Mouse (Mus musculus) lung, embryonic 14.5 days (tissue): ENCODE data around the gene Zfp808. TPM values are rescaled to one million over a fixed set of nuclear protein-coding genes. Genes with fewer than 3 reads are reported as not detected.
"Not testable (repeated sequence)": the region's sequence is repeated elsewhere in the genome, so short reads cannot be mapped to it uniquely, and the experiment has no call there.

Experiments
- ATAC-seq: fragments of 200-750 bp; cut with Nextera tagmentation; 2 replicates; pipeline ENCODE4 v1.8.0; 2017; ENCODE audit warnings: mild to moderate bottlenecking, moderate TSS enrichment, moderate library complexity; ENCODE audit not compliant: insufficient read depth
- DNase-seq: peaks from one replicate; pipeline ENCODE4 v3.0.0-alpha.2; 2015
- H3K27ac ChIP-seq: fragments of 300-500 bp; sonication (generic); 2 replicates; pipeline ENCODE4 v1.5.1; 2014; ENCODE audit warnings: low read depth, mild to moderate bottlenecking, moderate library complexity
- H3K27me3 ChIP-seq: fragments of 300-500 bp; sonication (generic); 2 replicates; pipeline ENCODE4 v1.6.1; 2014; ENCODE audit warnings: low read length, control low read depth; ENCODE audit not compliant: insufficient read depth
- H3K36me3 ChIP-seq: fragments of 300-500 bp; sonication (generic); 2 replicates; pipeline ENCODE4 v1.6.1; 2014; ENCODE audit warnings: control low read depth; ENCODE audit not compliant: insufficient read depth
- H3K4me1 ChIP-seq: fragments of 300-500 bp; sonication (generic); 2 replicates; pipeline ENCODE4 v1.6.1; 2014; ENCODE audit warnings: antibody characterized with exemption, control low read depth; ENCODE audit not compliant: insufficient read depth
- H3K4me2 ChIP-seq: fragments of 300-500 bp; sonication (generic); 2 replicates; pipeline ENCODE4 v1.6.1; 2014; ENCODE audit warnings: mild to moderate bottlenecking
- H3K4me3 ChIP-seq: fragments of 300-500 bp; sonication (generic); 2 replicates; pipeline ENCODE4 v1.5.1; 2014; ENCODE audit warnings: low read depth, low read length
- H3K9ac ChIP-seq: fragments of 300-500 bp; sonication (generic); 2 replicates; pipeline ENCODE4 v1.6.1; 2014
- H3K9me3 ChIP-seq: fragments of 300-500 bp; sonication (generic); 2 replicates; pipeline ENCODE4 v1.6.1; 2016; ENCODE audit warnings: low read depth, low read length, control low read depth
- CTCF ChIP-seq: IDR thresholded peaks from 2 replicates; pipeline ENCODE4 v1.5.1; 2016; ENCODE audit warnings: antibody characterized with exemption, low read depth
- WGBS: fragments of 180-500 bp; shearing (Covaris S2); extraction: QIAGEN DNeasy Blood & Tissue Kit; methylation state at CpG from one replicate; pipeline ENCODE4 v1.1.7; 2014; 5-methylcytosine and 5-hydroxymethylcytosine counted together
- polyA plus RNA-seq: library from polyadenylated mRNA; unstranded; fragments of >200 nt; fragmentation: Nextera tagmentation; extraction: Ambion mirVana; gene quantifications from 2 replicates; pipeline ENCODE4 v1.2.1, GENCODE M21; 2014

Zfp808 gene
- polyA plus RNA-seq, 1 experiment from 2014 or later: 14.7 TPM

DNA sequence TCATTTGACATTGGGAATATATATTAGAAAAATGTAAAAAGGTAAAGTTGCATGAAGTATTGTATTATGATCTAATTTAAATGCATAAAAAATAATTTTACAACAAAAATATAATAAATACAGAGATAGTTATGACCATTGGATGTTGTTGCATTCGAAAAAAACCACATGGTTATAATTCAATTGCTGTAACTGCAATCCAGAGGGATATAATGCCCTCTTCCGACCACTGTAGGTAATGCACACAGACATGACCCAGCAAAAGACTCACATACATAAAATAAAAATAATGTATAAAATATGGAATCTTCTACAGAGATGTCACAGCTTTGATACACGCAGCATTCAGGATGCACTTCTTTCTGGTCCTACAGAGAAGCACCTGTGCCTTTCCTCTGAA lies 115.6 kb downstream of the Zfp808 start:
- Histone ChIP-seq H3K4me2 (no peak overlapping the region), H3K4me1 (no peaks in the 10 kb centered on the region), H3K9me3 (no peaks in the 10 kb centered on the region), H3K27ac (no peak overlapping the region), H3K36me3 (no peaks in the 10 kb centered on the region), H3K9ac (no peak overlapping the region), H3K27me3 (no peaks in the 10 kb centered on the region), H3K4me3 (no peak overlapping the region)
- ATAC-seq: no peak
- no peak for TF ChIP-seq CTCF
- DNase-seq: no peak
- 50% methylated on average over 3 of the region's 3 CpGs for WGBS

DNA sequence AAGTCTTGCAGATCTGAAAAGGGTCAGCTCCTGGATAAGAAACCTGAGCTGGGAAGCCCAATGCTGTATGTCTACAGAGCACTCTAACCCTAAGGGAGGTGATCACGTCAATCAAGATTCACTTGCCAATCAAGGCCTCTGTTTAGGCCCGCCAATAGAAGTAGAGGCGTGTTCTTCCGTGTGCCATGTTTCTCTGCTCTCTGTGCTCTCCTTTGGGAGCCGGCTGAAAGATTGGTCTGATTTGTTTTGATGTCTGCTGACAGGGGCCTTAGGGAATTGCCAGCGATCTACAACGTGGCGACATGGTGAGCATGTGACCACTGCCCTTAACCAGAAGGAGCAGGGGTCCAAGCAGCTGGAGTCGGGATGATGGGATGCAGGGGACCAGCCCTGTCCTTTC lies 125.5 kb downstream of the Zfp808 start:
- H3K4me2 ChIP-seq, H3K36me3 ChIP-seq, H3K4me1 ChIP-seq, H3K27me3 ChIP-seq, DNase-seq, ATAC-seq, H3K27ac ChIP-seq, H3K9me3 ChIP-seq, H3K4me3 ChIP-seq, H3K9ac ChIP-seq: not testable (repeated sequence)
- 88% methylated on average over 9 of the region's 9 CpGs for WGBS

DNA sequence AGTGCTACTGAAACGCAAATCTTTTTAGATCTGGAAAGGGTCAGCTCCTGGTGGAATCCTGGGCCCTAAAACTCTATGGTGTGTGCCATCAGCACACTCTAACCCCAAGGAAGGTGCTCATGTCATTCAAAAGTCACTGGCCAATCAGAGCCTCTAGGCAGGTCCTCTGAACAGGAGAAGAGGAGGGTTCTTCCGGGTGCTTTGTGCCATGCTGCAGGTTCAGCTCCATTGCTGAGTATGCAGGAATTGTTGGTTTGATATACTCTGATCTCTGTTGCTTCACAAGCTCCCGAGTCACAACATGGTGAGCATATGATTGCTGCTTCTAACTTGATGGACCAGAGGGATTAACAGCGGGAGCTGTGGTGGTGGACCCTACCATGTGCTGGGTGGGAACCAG lies 133.7 kb downstream of the Zfp808 start:
- Histone ChIP-seq H3K4me2 (no peak overlapping the region), H3K4me3 (no peak overlapping the region), H3K36me3 (no peaks in the 10 kb centered on the region), H3K4me1 (no peaks in the 10 kb centered on the region), H3K27ac (no peak overlapping the region), H3K27me3 (no peaks in the 10 kb centered on the region), H3K9me3 (peaks cover 3% of the 10 kb centered on the region; the same call in 1 of the 2 replicates), H3K9ac (no peak overlapping the region)
- DNase-seq: no peak
- TF ChIP-seq CTCF: no peak
- ATAC-seq: no peak
- WGBS: 79% methylated on average over 4 of the region's 4 CpGs
